Mouse (Mus musculus): Measurements from ENCODE around the gene Ap2s1. TPM values are rescaled to one million over a fixed set of nuclear protein-coding genes. Genes with fewer than 3 reads are reported as not detected.

Ap2s1 gene
- polyA plus RNA-seq, 1 experiment from 2014 or later = 229 TPM

DNA sequence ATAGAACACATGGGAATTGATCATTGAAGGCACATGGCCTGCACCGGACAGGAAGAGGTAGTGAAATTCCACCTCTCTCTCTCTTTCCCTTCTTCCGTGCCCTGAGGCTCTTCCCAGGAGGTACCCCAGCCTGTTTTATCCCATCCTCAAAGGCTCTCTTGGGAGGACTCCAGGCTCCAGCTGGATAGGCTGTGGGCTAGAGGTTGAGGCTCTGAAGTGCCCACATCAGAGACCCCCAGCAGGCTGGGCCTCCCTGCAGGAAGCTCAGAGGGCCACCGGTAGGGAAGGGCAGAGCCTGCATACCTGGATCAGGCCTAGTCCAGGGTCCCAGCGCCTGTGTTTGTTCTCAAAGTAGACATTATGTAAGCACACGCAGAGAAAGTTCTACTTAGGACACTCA lies 23.4 kb downstream of the Ap2s1 start:
- Histone ChIP-seq H3K36me3 (ENCODE audit: control insufficient read depth, insufficient read depth, low read length) (no peaks in the 10 kb centered on the region), H3K4me1 (ENCODE audit: control insufficient read depth, insufficient read depth, low read length) (peaks cover 17% of the 10 kb centered on the region), H3K9ac (ENCODE audit: low read length) (no peak overlapping the region), H3K27ac (ENCODE audit: low read length) (peak overlapping the region; percentile 81), H3K4me2 (ENCODE audit: low read depth, low read length) (no peak overlapping the region), H3K9me3 (replicated peaks; ENCODE audit: control insufficient read depth, low read length) (no peaks in the 10 kb centered on the region), H3K4me3 (replicated peaks; ENCODE audit: low read length) (no peak overlapping the region), H3K27me3 (ENCODE audit: control insufficient read depth, insufficient read depth, low read length) (no peaks in the 10 kb centered on the region)
- 46% methylated on average over 5 of the region's 5 CpGs for WGBS
- peak; percentile 18; the same call in 1 of the 2 replicates for ATAC-seq (ENCODE audit: insufficient read depth, low FRiP score)

DNA sequence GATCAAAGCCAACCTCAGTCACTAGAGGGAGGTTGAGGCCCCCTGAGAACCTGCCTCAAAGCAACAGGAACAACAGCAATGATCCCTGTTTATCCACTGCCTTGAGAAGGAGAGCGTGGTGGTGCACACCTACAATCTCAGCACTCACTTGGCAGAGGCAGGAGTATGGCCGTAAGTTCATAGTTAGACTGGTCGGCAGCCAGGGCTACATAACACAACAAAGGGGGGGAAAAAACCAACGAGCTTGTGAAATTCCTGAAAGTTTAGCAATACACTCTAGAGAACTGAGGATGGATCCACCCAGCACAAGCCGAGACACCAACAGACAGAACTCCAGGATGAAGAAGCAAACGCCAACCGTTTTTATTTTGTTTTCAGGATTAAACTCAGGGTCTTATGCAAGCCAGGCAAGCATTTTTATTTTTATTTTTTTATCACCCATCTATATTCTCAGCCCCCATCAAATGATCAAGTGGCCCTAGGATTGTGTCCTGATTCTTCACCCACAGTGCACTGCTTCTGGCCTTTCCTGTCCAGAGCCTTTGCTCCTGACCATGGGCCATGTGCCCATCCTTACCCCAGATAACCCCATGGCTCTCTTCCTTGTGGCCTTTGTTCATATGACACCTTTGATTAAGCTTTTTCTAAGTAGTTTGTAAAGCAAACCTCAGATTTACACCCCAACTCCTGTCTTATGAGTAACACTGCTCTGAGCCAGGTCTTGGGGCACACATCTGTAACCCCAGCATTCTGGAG lies 25.4 kb downstream of the Ap2s1 start:
- Histone ChIP-seq H3K36me3 (ENCODE audit: control insufficient read depth, insufficient read depth, low read length) (no peaks in the 10 kb centered on the region), H3K27ac (ENCODE audit: low read length) (no peak overlapping the region), H3K4me1 (ENCODE audit: control insufficient read depth, insufficient read depth, low read length) (peaks cover 17% of the 10 kb centered on the region), H3K27me3 (ENCODE audit: control insufficient read depth, insufficient read depth, low read length) (no peaks in the 10 kb centered on the region), H3K9ac (ENCODE audit: low read length) (no peak overlapping the region), H3K4me2 (ENCODE audit: low read depth, low read length) (no peak overlapping the region), H3K4me3 (replicated peaks; ENCODE audit: low read length) (no peak overlapping the region), H3K9me3 (replicated peaks; ENCODE audit: control insufficient read depth, low read length) (no peaks in the 10 kb centered on the region)
- WGBS = 78% methylated on average over 7 of the region's 7 CpGs
- ATAC-seq (ENCODE audit: insufficient read depth, low FRiP score) = no peak

DNA sequence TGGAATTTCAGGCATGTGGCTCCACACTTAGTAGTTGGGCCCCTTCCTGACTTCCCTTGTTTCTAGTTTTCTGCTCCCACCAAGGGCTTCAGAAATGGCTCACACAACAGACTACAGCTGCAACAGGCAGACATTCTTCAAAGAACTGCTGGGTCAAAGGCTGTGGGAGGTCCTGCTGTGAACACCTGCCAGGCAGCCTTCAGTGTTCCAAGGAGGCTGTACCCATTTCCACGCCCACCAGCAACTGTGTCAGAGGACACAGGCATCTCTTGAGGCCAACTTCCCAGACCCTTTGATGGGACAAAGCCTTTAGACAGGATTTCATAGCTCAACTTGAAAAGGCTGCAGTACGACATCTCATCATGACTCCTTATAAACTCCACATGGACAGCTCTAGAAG lies 28.2 kb downstream of the Ap2s1 start:
- H3K9ac ChIP-seq (ENCODE audit: low read length) = no peak overlapping the region
- ATAC-seq (ENCODE audit: insufficient read depth, low FRiP score) = no peak

DNA sequence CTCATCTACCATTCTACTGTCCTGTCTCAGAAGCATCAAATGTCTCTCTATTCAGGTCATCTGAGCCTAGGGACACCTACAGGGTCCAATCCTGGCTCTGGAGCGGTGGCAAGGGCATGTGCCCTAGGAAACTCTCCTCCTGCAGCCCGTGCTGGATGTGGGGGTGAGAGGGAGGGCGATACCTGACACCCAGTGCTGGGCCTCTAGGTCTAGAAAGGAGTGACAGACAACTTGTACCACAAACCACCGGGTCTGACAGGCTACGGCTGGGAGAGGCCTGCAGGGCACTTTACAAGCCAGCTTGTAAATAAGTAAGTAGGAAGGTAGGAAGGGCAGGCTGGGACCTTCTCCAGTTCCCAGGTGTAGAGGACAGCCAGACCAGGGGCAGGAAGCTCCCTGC lies 37.7 kb downstream of the Ap2s1 start:
- no peak for ATAC-seq (ENCODE audit: insufficient read depth, low FRiP score)
- Histone ChIP-seq H3K36me3 (ENCODE audit: control insufficient read depth, insufficient read depth, low read length) (no peaks in the 10 kb centered on the region), H3K27ac (ENCODE audit: low read length) (no peak overlapping the region), H3K4me2 (ENCODE audit: low read depth, low read length) (no peak overlapping the region), H3K4me3 (replicated peaks; ENCODE audit: low read length) (no peak overlapping the region), H3K4me1 (ENCODE audit: control insufficient read depth, insufficient read depth, low read length) (peaks cover 3% of the 10 kb centered on the region; the same call in 1 of the 2 replicates), H3K27me3 (ENCODE audit: control insufficient read depth, insufficient read depth, low read length) (no peaks in the 10 kb centered on the region), H3K9ac (ENCODE audit: low read length) (no peak overlapping the region), H3K9me3 (replicated peaks; ENCODE audit: control insufficient read depth, low read length) (no peaks in the 10 kb centered on the region; the same call in 1 of the 2 replicates)
- 49% methylated on average over 5 of the region's 5 CpGs for WGBS

More for the DNA sequence above, 28.2 kb downstream of the Ap2s1 start:
- Histone ChIP-seq H3K36me3 (ENCODE audit: control insufficient read depth, insufficient read depth, low read length) (no peaks in the 10 kb centered on the region), H3K9me3 (replicated peaks; ENCODE audit: control insufficient read depth, low read length) (no peaks in the 10 kb centered on the region), H3K27me3 (ENCODE audit: control insufficient read depth, insufficient read depth, low read length) (no peaks in the 10 kb centered on the region), H3K4me3 (replicated peaks; ENCODE audit: low read length) (no peak overlapping the region), H3K4me1 (ENCODE audit: control insufficient read depth, insufficient read depth, low read length) (peaks cover 4% of the 10 kb centered on the region; the same call in 1 of the 2 replicates), H3K27ac (ENCODE audit: low read length) (no peak overlapping the region), H3K4me2 (ENCODE audit: low read depth, low read length) (no peak overlapping the region)
- 54% methylated on average over 2 of the region's 2 CpGs for WGBS

DNA sequence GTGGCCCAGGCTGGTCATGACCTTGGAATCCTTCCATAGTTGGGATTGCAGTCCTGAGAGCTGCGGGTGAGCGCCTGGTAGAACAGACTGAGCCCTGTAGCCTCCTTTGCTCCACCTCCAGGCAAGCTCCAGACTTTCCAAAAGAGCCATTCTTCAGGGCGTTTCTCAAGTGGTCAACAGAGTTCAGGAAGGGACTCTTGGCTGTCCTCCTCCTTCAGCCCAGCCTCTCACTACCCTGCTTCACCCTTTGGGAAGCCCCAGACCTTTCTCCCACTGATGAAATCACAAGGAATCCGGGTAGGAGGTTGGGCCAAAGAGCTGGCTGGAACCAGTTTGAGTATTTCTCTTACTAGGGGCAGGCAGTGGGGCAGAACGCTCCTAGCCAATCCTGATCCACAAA lies 41.9 kb downstream of the Ap2s1 start:
- no peak overlapping the region for H3K4me3 ChIP-seq (replicated peaks; ENCODE audit: low read length)
- no peak for ATAC-seq (ENCODE audit: insufficient read depth, low FRiP score)
- no peaks in the 10 kb centered on the region for H3K27me3 ChIP-seq (ENCODE audit: control insufficient read depth, insufficient read depth, low read length)
- H3K4me2 ChIP-seq (ENCODE audit: low read depth, low read length) = no peak overlapping the region
- no peaks in the 10 kb centered on the region for H3K9me3 ChIP-seq (replicated peaks; ENCODE audit: control insufficient read depth, low read length)
- no peak overlapping the region for H3K9ac ChIP-seq (ENCODE audit: low read length)
- no peaks in the 10 kb centered on the region for H3K36me3 ChIP-seq (ENCODE audit: control insufficient read depth, insufficient read depth, low read length)
- WGBS = 54% methylated on average over 5 of the region's 5 CpGs
- H3K4me1 ChIP-seq (ENCODE audit: control insufficient read depth, insufficient read depth, low read length) = peaks cover 30% of the 10 kb centered on the region
- no peak overlapping the region for H3K27ac ChIP-seq (ENCODE audit: low read length)

DNA sequence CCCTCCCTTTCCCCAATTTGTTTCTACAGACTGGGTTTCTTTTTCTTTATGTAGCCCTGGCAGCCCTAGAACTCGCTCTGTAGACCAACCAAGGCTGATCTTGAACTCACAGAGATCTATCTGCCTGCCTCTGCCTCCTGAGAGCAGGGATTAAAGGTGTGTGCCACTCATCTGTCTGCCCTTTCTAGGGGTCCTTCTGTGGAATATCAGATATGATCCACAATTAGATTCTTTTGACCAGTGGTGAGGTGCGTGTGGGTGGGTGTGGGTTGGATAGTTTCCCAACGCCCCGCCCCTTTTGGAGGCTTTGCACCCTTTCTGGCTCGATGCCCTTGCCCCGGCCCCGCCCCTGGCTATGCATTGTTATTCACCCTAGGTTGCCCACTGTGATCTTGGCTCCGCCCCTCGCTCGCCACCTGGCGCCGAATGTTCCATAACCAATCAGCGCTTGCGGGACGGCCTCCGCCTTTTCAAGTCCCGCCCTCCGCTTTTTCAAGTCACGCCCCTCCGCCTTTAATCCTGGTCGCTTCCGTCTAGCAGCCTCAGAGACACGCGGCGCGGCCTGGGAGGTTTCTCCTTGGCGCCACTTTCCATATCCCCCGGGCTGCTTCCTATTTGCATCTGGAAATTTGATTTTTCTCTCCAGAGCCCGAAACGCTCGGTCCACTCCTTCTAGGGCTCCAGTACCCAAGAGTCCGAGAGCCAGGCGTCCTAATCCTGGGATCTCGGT lies 42.8 kb downstream of the Ap2s1 start, which contains the start of gene Slc1a5:
Gene Slc1a5, plus strand, starts transcription at position 516 of the 730 bp plus-strand sequence.
- H3K4me3 ChIP-seq (replicated peaks; ENCODE audit: low read length) = peak within 1 kb of the TSS; percentile 70
- WGBS = 2% methylated on average over 34 of the region's 34 CpGs
- H3K9ac ChIP-seq (ENCODE audit: low read length) = peak within 1 kb of the TSS; percentile 87
- no peaks in the 10 kb centered on the region for H3K27me3 ChIP-seq (ENCODE audit: control insufficient read depth, insufficient read depth, low read length)
- no peaks in the 10 kb centered on the region for H3K9me3 ChIP-seq (replicated peaks; ENCODE audit: control insufficient read depth, low read length)
- H3K27ac ChIP-seq (ENCODE audit: low read length) = peak within 1 kb of the TSS; percentile 54
- H3K36me3 ChIP-seq (ENCODE audit: control insufficient read depth, insufficient read depth, low read length) = no peaks in the 10 kb centered on the region
- H3K4me1 ChIP-seq (ENCODE audit: control insufficient read depth, insufficient read depth, low read length) = peaks cover 34% of the 10 kb centered on the region
- H3K4me2 ChIP-seq (ENCODE audit: low read depth, low read length) = peak within 1 kb of the TSS; percentile 97
- peak; percentile 88 for ATAC-seq (ENCODE audit: insufficient read depth, low FRiP score)

DNA sequence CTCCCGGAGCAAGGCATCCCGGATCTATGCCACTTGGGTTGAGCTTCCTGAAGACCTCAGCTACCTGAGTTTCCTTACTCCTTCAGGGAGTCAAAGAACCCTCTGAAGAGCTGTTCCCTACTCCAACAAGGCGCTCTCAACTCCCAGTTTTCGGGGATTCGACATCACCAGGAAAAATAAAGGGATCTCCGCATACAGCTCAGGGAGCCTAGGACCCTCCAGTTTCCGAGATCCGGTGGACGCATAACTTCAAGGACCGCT lies 43.3 kb downstream of the Ap2s1 start:
- under 1% methylated on average over 10 of the region's 10 CpGs for WGBS

DNA sequence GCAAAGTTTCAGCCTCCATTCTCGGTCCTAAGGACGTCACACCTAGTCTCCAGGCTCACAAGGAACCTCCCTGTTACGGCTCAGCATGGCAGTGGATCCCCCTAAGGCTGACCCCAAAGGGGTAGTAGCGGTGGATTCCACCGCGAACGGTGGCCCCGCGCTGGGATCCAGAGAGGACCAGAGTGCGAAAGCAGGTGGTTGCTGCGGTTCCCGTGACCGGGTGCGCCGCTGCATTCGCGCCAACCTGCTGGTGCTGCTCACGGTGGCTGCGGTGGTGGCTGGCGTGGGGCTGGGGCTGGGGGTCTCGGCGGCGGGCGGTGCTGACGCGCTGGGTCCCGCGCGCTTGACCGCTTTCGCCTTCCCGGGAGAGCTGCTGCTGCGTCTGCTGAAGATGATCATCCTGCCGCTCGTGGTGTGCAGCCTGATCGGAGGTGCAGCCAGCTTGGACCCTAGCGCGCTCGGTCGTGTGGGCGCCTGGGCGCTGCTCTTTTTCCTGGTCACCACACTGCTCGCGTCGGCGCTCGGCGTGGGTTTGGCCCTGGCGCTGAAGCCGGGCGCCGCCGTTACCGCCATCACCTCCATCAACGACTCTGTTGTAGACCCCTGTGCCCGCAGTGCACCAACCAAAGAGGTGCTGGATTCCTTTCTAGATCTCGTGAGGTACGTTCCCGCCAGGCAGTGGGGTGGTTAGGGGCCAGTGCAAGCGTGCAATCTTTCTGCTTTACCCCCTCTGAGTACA lies 43.8 kb downstream of the Ap2s1 start:
- H3K27me3 ChIP-seq (ENCODE audit: control insufficient read depth, insufficient read depth, low read length) = no peaks in the 10 kb centered on the region
- ATAC-seq (ENCODE audit: insufficient read depth, low FRiP score) = peak; percentile 6; the same call in 1 of the 2 replicates
- WGBS = under 1% methylated on average over 60 of the region's 60 CpGs
- H3K27ac ChIP-seq (ENCODE audit: low read length) = peak overlapping the region; percentile 54
- H3K36me3 ChIP-seq (ENCODE audit: control insufficient read depth, insufficient read depth, low read length) = no peaks in the 10 kb centered on the region
- peak overlapping the region; percentile 70 for H3K4me3 ChIP-seq (replicated peaks; ENCODE audit: low read length)
- peak overlapping the region; percentile 87 for H3K9ac ChIP-seq (ENCODE audit: low read length)
- H3K9me3 ChIP-seq (replicated peaks; ENCODE audit: control insufficient read depth, low read length) = no peaks in the 10 kb centered on the region
- peak overlapping the region; percentile 97 for H3K4me2 ChIP-seq (ENCODE audit: low read depth, low read length)
- peaks cover 34% of the 10 kb centered on the region for H3K4me1 ChIP-seq (ENCODE audit: control insufficient read depth, insufficient read depth, low read length)

More for the DNA sequence above, 43.3 kb downstream of the Ap2s1 start:
- Histone ChIP-seq H3K27me3 (ENCODE audit: control insufficient read depth, insufficient read depth, low read length) (no peaks in the 10 kb centered on the region), H3K36me3 (ENCODE audit: control insufficient read depth, insufficient read depth, low read length) (no peaks in the 10 kb centered on the region), H3K27ac (ENCODE audit: low read length) (peak overlapping the region; percentile 54), H3K4me1 (ENCODE audit: control insufficient read depth, insufficient read depth, low read length) (peaks cover 34% of the 10 kb centered on the region), H3K9me3 (replicated peaks; ENCODE audit: control insufficient read depth, low read length) (no peaks in the 10 kb centered on the region), H3K9ac (ENCODE audit: low read length) (peak overlapping the region; percentile 87), H3K4me3 (replicated peaks; ENCODE audit: low read length) (peak overlapping the region; percentile 70), H3K4me2 (ENCODE audit: low read depth, low read length) (peak overlapping the region; percentile 97)
- ATAC-seq (ENCODE audit: insufficient read depth, low FRiP score) = peak; percentile 2; the same call in 1 of the 2 replicates
